Mouse (Mus musculus) heart, postnatal 0 days (tissue): Measurements from ENCODE around the gene Atp6v0c.

Source experiments
- CTCF ChIP-seq: IDR thresholded peaks from 2 replicates; pipeline ENCODE4 v1.5.1; 2016; ENCODE audit warnings: antibody characterized with exemption, control low read depth, low read depth
- EP300 ChIP-seq: IDR thresholded peaks from 2 replicates; pipeline ENCODE4 v1.6.1; 2016; ENCODE audit warnings: antibody characterized with exemption, low read depth

DNA sequence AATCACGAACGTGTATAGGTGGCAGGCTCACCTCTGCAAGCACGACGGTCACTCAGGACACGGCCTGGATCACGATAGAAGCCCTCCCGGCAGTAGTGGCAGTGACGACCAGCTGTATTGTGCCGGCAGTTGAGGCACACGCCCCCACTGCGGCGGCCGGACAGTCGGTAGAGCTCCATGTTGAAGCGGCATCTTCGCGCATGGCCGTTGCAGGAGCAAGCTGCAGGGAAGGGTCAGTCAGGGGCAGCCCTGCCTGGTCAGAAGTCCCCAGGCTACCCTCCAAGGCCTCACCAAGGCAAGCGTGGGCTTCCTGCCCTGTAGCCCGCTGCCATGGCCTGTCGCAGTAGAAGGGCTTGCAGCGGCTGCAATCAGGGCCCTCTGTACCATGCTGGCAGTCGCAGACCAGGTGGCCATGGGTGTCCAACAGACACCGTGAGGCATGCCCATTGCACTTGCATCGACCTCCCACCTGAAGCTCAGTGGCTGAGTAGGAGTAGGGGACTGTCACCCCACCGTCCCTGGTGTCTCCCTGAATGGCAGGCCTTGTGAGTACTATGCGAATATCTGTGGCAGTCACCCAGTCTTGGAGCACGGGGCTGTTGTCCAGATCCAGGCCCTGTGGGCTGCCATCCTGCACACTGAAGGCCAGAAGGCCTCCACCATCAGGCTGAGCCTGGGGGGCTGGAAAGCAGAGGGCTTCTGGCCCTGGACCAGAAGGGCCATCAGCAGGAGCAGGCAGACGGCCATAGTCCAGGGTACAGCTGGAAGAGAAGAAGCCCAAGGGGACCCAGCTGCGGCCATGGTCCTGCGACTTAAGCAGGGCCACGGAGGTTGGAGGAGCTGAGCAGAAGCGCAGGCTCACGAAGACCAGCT lies 38.5 kb upstream of the Atp6v0c start:
- TF ChIP-seq CTCF (no peak), EP300 (no peak)
